Mouse (Mus musculus): ENCODE results near the gene Cisd1.

Gene Cisd1

DNA sequence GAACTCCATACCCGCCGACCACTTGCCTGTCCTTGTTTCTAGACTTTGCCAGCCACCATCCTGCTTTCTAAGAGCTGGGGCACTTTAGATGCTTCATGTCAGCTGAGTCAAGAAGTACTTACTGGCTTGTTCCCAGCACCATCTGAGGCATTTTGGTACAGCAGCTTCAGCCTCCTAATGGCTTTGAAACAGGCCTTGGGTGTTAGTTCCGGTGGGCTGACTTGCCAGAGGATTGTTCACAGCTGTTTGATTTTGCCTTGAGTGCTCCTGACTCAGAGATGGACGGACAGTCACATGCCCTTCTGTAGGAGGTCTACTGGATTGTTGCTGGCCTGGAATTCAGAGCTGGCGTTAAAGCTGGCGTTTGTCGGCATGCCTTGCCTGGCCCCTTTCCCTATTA, 16.3 kb upstream of the Cisd1 start:
- peaks cover 28% of the 10 kb centered on the region for H3K36me3 ChIP-seq (ENCODE audit: insufficient read depth, low read length)
- H3K9me3 ChIP-seq (ENCODE audit: low read length): no peaks in the 10 kb centered on the region
- H3K4me3 ChIP-seq (replicated peaks; ENCODE audit: low read length): no peak overlapping the region
- no peaks in the 10 kb centered on the region for H3K27me3 ChIP-seq (ENCODE audit: insufficient read depth, low read length)
- no peak for TF ChIP-seq NANOG (IDR thresholded peaks at IDR 0.05; ENCODE audit: borderline replicate concordance, low read length)
- no peak for TF ChIP-seq POU5F1 (IDR thresholded peaks at IDR 0.05; ENCODE audit: borderline replicate concordance, low read length)
- no peak for TF ChIP-seq CTCF (conservative IDR thresholded peaks at IDR 0.05; ENCODE audit: low read length)
- H3K4me1 ChIP-seq (replicated peaks; ENCODE audit: low read depth, low read length): peaks cover 77% of the 10 kb centered on the region

DNA sequence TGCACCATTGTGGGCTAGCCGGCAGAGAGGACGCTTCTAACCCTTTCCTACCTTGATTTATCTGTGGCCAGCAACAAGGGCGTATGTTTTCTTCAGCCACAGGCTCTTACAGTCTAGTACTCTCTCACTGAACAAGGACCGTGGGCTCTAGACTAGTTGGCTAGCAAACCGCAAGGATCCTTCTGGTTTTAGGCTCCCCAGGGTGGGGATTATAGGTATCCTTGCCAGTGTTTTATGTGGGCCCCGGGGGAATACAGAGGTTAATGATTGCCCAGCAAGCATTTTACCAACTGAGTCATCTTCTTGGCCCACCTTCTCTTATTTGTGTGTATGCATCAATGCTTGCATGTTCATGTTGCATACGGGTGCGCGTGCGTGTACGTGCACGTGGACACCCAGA, 10.2 kb upstream of the Cisd1 start:
- peaks cover 36% of the 10 kb centered on the region for H3K36me3 ChIP-seq (ENCODE audit: insufficient read depth, low read length)
- no peak overlapping the region for H3K4me3 ChIP-seq (replicated peaks; ENCODE audit: low read length)
- no peaks in the 10 kb centered on the region for H3K9me3 ChIP-seq (ENCODE audit: low read length)
- TF ChIP-seq CTCF (conservative IDR thresholded peaks at IDR 0.05; ENCODE audit: low read length): no peak
- TF ChIP-seq NANOG (IDR thresholded peaks at IDR 0.05; ENCODE audit: borderline replicate concordance, low read length): no peak
- TF ChIP-seq POU5F1 (IDR thresholded peaks at IDR 0.05; ENCODE audit: borderline replicate concordance, low read length): no peak
- H3K27me3 ChIP-seq (ENCODE audit: insufficient read depth, low read length): no peaks in the 10 kb centered on the region
- H3K4me1 ChIP-seq (replicated peaks; ENCODE audit: low read depth, low read length): peaks cover 77% of the 10 kb centered on the region

DNA sequence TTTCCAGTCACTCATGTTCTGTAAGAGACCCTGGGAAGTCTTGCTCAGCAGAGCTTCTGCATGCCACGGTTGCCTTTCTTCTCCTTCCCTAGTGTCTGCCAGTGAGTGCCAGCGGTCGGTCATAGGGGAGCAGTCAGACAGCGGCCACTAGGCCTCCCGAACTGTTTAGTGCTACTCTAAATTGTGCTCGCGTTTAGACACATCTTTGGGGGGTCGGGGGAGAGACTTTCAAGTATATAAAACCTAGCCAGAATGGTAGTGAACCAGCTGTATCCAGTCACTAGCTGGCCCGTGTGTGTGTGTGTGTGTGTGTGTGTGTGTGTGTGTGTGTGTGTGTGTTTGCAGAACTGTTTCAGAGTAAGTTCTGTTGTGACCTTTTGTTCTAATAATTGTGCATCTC, 9.1 kb upstream of the Cisd1 start:
- H3K9me3 ChIP-seq (ENCODE audit: low read length): no peaks in the 10 kb centered on the region
- no peak overlapping the region for H3K4me3 ChIP-seq (replicated peaks; ENCODE audit: low read length)
- TF ChIP-seq CTCF (conservative IDR thresholded peaks at IDR 0.05; ENCODE audit: low read length) (no peak), NANOG (IDR thresholded peaks at IDR 0.05; ENCODE audit: borderline replicate concordance, low read length) (no peak)
- no peaks in the 10 kb centered on the region for H3K27me3 ChIP-seq (ENCODE audit: insufficient read depth, low read length)
- H3K4me1 ChIP-seq (replicated peaks; ENCODE audit: low read depth, low read length): peaks cover 87% of the 10 kb centered on the region
- peaks cover 47% of the 10 kb centered on the region for H3K36me3 ChIP-seq (ENCODE audit: insufficient read depth, low read length)

DNA sequence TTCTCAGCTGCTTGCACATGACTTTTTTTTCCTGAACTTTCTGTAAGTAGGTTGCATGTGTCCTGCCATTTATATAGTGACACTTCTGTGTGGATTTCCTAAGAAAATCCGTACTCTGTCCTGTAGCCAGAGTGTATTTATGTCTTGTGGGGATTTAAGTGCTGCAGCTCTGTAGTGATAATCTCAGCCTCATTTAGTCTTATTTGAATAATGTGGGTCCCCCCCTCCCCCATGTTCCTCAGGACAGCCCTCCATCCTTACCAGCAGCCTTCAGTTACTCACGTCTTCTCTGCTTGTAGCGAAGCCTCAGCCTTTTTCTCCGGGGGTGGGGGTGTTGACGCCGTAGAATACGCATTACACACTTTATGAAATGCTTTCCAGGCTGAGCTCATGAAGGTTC, 6.5 kb upstream of the Cisd1 start:
- Histone ChIP-seq H3K36me3 (ENCODE audit: insufficient read depth, low read length) (peaks cover 47% of the 10 kb centered on the region), H3K4me1 (replicated peaks; ENCODE audit: low read depth, low read length) (peaks cover 81% of the 10 kb centered on the region), H3K4me3 (replicated peaks; ENCODE audit: low read length) (no peak overlapping the region), H3K27me3 (ENCODE audit: insufficient read depth, low read length) (no peaks in the 10 kb centered on the region), H3K9me3 (ENCODE audit: low read length) (no peaks in the 10 kb centered on the region)
- no peak for TF ChIP-seq POU5F1 (IDR thresholded peaks at IDR 0.05; ENCODE audit: borderline replicate concordance, low read length)

DNA sequence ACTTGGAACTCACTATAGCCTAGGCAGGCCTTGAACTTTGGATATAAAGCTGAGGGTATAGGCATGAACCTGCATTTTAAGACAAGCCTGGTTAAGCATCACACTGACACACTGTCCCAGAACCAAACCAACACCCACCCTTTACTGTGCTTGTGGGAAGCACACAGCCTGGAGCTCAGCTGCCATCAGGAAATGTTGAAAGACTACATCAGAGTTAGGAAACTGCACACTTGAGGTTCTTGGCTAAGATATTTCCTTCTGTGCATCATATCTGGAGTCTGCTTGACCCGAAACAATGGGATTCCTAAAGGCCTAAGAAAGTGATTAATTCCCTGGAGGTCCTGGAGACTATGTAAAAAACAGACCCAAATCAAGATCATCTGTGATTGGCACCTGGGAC, 4.5 kb upstream of the Cisd1 start:
- H3K4me1 ChIP-seq (replicated peaks; ENCODE audit: low read depth, low read length): peaks cover 76% of the 10 kb centered on the region
- H3K27me3 ChIP-seq (ENCODE audit: insufficient read depth, low read length): no peaks in the 10 kb centered on the region
- H3K4me3 ChIP-seq (replicated peaks; ENCODE audit: low read length): peak overlapping the region; percentile 95
- H3K9me3 ChIP-seq (ENCODE audit: low read length): no peaks in the 10 kb centered on the region
- TF ChIP-seq CTCF (conservative IDR thresholded peaks at IDR 0.05; ENCODE audit: low read length) (no peak), NANOG (IDR thresholded peaks at IDR 0.05; ENCODE audit: borderline replicate concordance, low read length) (no peak), POU5F1 (IDR thresholded peaks at IDR 0.05; ENCODE audit: borderline replicate concordance, low read length) (no peak)
- peaks cover 42% of the 10 kb centered on the region for H3K36me3 ChIP-seq (ENCODE audit: insufficient read depth, low read length)

DNA sequence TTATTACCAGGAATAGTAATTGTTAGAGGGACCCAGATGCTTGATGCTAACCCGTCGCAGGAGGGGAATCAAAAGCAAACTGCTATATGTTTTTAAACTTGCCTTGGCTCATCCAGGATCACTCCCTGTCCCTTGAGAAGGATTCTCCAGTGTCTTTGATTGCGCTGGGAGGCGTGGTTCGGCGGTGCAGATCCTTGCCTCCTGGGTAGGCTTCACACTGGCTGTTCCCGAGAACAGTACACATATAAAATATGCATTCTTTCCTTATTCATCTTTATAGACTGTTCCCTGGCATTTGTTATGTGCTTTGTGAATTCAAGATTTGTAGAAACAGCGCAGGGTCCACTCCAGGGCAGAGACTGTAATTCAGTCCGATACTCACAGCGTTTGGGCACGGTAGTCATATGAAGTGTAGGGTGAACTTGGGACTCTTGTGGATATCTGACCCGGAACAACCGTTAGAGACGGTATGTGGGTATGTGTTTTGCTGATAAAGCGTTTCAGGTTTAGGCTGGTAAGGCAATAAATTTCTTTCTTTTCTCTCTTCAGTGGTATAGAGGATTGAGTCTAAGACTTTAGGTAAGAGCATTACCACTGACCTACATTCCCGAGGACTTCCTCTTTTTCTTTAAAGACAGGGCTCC, 4.0 kb upstream of the Cisd1 start:
- Histone ChIP-seq H3K27me3 (ENCODE audit: insufficient read depth, low read length) (no peaks in the 10 kb centered on the region), H3K4me3 (replicated peaks; ENCODE audit: low read length) (peak overlapping the region; percentile 95), H3K4me1 (replicated peaks; ENCODE audit: low read depth, low read length) (peaks cover 76% of the 10 kb centered on the region), H3K36me3 (ENCODE audit: insufficient read depth, low read length) (peaks cover 40% of the 10 kb centered on the region), H3K9me3 (ENCODE audit: low read length) (no peaks in the 10 kb centered on the region)
- TF ChIP-seq POU5F1 (IDR thresholded peaks at IDR 0.05; ENCODE audit: borderline replicate concordance, low read length): no peak
- TF ChIP-seq CTCF (conservative IDR thresholded peaks at IDR 0.05; ENCODE audit: low read length): no peak
- TF ChIP-seq NANOG (IDR thresholded peaks at IDR 0.05; ENCODE audit: borderline replicate concordance, low read length): no peak

DNA sequence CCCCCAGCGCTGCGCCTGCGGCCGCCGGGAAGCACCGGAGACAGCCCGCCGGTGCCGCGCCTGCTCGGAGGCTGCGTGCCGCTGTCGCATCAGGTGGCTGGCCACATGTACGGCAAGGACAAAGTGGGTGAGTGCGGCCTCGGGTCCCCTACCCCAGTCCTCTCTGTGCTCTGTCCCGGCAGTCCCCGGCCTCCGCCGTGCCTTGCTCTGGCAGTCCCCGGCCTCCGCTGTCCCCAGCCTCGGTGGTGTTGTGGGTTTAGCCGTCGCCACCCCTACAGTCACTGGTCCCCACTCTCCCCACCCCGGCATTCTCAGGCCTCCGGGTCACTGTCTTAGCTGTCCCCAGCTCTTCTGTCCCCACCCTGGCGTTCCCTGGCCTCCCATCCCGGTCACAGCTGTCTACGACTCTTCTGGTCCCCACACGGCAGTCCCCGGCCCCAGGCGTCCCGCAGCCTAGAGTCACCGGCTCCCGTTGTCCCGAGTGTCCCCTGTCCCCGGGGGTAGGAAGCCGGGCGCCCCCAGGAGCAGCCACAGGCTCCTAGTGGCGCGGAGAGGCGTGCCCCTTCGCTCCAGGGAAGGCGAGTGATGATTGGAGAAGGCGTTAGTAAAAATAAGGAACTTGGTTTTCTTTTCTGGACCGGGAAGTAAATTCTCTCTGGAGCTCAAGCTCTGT, 3.3 kb upstream of the Cisd1 start:
- no peaks in the 10 kb centered on the region for H3K27me3 ChIP-seq (ENCODE audit: insufficient read depth, low read length)
- TF ChIP-seq CTCF (conservative IDR thresholded peaks at IDR 0.05; ENCODE audit: low read length) (no peak), POU5F1 (IDR thresholded peaks at IDR 0.05; ENCODE audit: borderline replicate concordance, low read length) (no peak), NANOG (IDR thresholded peaks at IDR 0.05; ENCODE audit: borderline replicate concordance, low read length) (no peak)
- no peaks in the 10 kb centered on the region for H3K9me3 ChIP-seq (ENCODE audit: low read length)
- H3K4me3 ChIP-seq (replicated peaks; ENCODE audit: low read length): peak overlapping the region; percentile 95
- peaks cover 76% of the 10 kb centered on the region for H3K4me1 ChIP-seq (replicated peaks; ENCODE audit: low read depth, low read length)
- H3K36me3 ChIP-seq (ENCODE audit: insufficient read depth, low read length): peaks cover 40% of the 10 kb centered on the region

DNA sequence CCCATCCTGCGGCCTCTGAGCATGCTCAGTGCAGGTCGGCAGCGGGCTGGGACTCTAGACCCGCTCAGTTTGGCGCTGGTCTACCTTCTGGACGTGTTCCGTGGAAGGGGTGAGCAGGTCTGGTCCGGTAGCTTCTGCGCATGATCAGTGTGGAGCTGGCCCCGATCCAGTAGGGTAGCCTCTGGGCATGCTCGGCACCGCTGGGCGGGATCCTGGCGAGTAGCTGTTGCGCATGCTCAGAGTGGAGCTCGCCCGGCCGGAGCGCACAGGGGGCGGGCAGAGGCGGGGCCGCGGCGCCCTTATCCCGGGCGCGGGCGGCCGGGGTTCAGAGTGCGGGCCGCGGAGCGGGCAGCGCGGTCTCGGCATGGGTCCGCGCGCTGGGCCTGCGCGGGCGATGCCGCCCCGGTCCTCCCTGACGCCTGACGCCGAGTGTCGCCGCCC, 2.8 kb upstream of the Cisd1 start, which contains the start of gene Ipmk:
Gene Ipmk (plus strand): TSS at position 255 of the 441 bp plus-strand sequence.
- no peak for TF ChIP-seq CTCF (conservative IDR thresholded peaks at IDR 0.05; ENCODE audit: low read length)
- TF ChIP-seq NANOG (IDR thresholded peaks at IDR 0.05; ENCODE audit: borderline replicate concordance, low read length): no peak
- TF ChIP-seq POU5F1 (IDR thresholded peaks at IDR 0.05; ENCODE audit: borderline replicate concordance, low read length): no peak
- Histone ChIP-seq H3K27me3 (ENCODE audit: insufficient read depth, low read length) (no peaks in the 10 kb centered on the region), H3K36me3 (ENCODE audit: insufficient read depth, low read length) (peaks cover 40% of the 10 kb centered on the region), H3K9me3 (ENCODE audit: low read length) (no peaks in the 10 kb centered on the region), H3K4me3 (replicated peaks; ENCODE audit: low read length) (peak within 1 kb of the TSS; percentile 95), H3K4me1 (replicated peaks; ENCODE audit: low read depth, low read length) (peaks cover 76% of the 10 kb centered on the region)

Measured in E14TG2a.4 (cell line).